Mouse (Mus musculus): Measurements from ENCODE around the gene Ssc4d.

DNA sequence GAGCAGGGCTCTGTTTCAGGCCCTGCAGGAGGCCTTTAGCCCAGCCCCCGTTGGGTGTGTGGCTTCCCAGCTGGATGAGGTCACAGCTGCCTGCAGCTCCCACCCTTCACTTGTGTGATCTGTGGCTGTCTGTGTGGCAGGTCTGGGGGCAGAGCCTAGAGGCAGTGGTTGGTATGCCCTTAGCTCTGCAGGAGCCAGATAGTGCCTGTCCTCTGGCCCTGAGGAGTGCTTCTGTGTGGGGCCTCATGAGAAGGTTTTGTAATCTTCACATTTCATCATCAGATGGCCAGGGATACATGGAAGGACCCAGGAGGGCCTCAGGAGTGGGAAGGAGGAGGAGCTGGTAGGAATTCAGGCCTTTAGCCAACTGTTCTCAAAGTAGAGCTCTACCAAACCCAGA is 45.6 kb upstream of the Ssc4d start:
- TF ChIP-seq CTCF (IDR thresholded peaks at IDR 0.05; ENCODE audit: low read depth) (no peak), EP300 (IDR thresholded peaks at IDR 0.05; ENCODE audit: low read depth) (no peak)

Data from liver, embryonic 14.5 days (tissue).